Mouse (Mus musculus): ENCODE results near the gene Ptpro. TPM values are rescaled to one million over a fixed set of nuclear protein-coding genes. Genes with fewer than 3 reads are reported as not detected.

Ptpro gene
- total RNA-seq, 2 experiments from 2014 or later = 3.5 to 4.1 TPM

DNA sequence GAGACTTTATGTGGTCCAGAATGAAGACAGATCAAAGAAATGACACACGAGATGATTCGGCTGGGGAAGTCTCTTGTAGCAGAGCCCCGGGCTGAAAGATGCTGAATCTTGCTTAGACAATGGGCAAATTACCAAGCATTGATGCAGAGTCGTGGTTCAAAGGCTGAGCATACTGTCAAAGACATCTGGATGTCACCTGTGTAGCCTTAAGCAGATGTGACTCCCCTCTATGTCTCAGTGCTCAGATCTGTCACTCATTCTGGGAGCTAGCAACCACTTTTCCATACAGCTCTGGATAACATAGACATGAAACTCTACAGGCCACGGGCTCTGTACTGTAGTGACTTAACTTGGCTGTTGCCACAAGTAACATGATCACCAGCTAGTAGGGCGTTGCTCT, 119.3 kb downstream of the Ptpro start:
- no peak for DNase-seq (ENCODE audit: low spot score)
- intact Hi-C loops (cut with DNase I) = no loop called here

DNA sequence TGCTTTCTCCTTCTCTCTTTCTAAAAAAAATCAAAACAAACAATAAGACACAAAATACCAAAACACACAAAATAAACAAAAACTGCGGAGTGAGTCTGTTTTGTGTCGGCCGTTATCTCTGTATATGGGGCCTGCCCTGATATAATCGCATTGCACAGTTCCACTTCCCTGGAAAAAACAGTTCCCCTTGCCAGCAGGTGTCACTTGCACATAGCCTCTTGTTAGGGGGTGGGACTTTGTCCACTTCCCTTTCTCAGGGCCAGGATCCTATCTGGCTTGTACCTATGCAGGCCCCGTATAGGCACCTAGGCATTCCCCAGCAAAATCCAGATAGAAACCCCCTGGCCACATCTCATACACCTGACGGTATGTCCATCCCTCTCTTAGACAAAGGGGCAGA, 121.8 kb downstream of the Ptpro start:
- no peak for DNase-seq (ENCODE audit: low spot score)
- intact Hi-C loops (cut with DNase I) = no loop called here

DNA sequence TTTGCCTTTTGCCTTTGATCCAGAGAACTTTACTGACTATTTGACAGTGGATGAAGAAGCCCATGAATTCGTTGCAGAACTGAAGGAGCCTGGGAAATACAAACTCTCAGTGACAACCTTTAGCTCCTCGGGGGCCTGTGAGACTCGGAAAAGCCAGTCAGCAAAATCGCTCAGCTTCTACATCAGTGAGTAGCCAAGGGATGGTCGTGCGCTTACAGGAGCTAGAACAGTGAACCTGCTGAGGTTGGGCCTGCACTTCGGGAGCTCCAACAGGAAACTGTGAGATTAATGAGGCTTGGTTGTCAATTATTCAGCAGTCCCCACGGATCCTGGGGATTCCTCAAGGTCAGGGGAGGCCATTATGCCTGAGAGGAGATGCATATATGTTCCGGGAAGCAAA, 130.4 kb downstream of the Ptpro start:
- no peak for DNase-seq (ENCODE audit: low spot score)
- intact Hi-C loops (cut with DNase I) = no loop called here

DNA sequence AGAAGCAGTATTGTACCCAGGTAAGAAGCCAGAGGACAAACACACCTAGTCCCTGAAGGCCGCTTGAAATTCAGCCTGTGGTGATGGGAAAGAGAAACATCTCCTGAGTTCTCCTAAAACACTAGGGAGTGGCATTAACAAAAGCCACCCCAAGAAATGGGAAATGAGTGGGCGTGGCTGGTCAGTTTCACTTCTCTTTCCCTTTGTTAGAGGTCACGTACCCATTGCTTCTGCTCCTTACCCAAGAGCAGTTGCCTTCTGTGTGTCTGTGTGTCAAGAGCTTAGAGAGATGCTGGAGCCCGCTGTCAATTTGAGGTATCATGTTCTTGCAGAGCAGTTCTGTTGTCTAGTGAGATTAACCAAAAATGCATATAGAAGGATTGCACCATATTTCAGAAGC, 134.2 kb downstream of the Ptpro start:
- intact Hi-C loops (cut with DNase I) = no loop called here
- DNase-seq (ENCODE audit: low spot score) = no peak

DNA sequence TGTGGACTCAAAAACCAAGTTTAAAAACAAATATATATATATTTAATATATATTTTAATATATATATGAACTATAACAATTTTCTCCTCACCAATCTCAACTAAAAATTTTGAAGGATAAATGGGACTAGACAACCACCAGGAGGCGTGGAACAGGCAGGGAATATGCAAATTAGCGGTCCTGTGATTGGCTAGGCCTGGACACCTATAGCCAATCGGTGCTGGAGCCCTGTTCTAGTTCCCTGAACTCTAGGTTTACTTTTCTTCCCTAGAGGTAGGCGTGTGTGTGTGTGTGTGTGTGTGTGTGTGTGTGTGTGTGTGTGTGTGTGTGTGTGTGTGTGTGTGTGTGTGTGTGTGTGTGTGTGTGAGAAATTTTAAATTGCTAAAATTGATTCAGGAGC, 134.8 kb downstream of the Ptpro start:
- DNase-seq (ENCODE audit: low spot score) = no peak
- intact Hi-C loops (cut with DNase I) = no loop called here

DNA sequence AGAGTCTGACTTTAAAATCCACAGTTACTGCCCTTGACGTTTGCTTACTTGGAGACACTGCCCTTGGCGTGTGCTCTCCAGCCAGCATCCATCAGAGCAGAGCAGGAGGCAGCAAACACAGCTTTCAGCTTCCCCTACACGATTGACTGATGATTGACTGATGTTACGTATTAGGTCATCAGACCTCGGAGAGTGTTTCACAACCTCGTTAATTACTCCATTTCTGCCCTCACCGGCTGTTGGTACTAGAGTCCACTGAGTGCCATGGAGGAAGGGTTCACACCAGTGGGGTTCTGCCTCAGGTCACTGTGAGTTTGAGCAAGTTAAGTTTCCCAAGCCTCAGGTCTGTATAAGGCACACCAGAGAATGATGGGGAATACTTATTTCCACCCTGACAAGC, 143.0 kb downstream of the Ptpro start:
- DNase-seq (ENCODE audit: low spot score) = no peak
- intact Hi-C loops (cut with DNase I) = no loop called here

DNA sequence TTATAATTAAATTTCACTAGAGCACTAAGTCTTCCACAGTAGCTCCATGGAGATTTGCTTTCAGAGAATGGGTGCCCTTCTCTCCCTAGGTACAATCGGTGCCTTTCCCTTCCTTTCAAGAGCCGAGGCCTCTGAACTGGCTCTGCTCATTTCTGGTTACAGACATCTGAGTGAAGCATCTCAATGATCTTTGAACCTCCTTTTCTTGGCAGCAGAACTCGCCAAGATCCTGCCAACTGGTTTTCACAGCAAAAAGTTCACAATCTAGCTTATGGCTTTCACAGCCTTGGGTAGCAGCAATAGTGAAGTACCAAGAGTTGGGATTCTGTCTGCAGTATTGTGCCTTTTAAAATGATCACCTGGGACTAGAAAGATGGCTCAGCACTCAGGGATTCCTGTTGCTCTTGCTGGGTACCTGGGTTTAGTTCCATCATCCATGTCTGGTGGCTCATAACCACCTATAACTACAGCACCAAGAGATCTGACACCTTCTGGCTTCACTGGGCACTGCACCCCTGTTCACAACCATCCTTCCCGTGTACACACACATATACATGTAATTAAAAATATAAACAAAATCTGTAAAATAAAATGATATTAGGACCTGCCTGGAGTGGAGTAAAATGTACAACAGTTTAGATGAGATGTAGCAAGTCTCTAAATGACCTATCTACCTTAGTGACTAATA, 144.1 kb downstream of the Ptpro start:
- no peak for DNase-seq (ENCODE audit: low spot score)
- intact Hi-C loops (cut with DNase I) = no loop called here

DNA sequence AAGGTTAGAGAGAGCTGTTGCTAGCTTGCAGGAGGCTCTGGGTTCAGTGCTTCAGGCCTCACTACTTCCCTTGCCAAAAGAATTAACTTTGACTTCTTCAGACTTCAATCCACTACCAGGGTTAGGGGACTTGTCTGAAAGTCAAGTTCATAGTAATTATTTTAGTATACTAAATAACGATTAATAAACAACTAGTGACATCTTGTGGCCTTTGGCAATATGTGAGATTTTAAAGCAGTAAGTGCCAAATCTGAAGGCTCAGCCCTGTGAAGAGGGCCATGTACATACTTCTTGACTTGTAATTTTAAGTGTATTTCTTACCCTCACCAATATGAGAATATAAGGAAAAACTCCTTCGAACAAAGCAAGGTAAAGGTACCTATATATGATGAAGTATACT, 145.2 kb downstream of the Ptpro start:
- intact Hi-C loops (cut with DNase I) = loop anchor here (1.0 kb wide), 1 partner anchor 191 kb away; no protein-coding TSS in a partner anchor
- no peak for DNase-seq (ENCODE audit: low spot score)

DNA sequence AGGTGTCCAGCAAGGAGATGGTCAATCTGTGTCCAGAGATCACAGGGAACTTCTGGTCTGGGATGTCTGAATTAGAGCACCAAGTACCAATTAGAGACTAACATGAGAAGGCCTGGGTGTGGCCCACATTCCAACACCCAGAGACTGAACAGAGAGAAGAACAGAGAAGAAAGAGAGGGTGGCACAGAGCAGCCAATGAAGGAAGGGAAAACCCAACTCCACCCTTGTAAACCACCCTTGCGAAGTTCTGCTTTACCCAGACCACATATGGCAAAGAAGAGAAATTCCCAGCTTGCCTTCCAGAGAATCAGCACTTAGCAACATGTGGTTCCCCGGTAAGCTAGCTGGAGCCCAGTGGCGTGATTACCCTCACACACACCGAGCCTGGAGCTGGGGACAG, 152.1 kb downstream of the Ptpro start:
- intact Hi-C loops (cut with DNase I) = no loop called here
- DNase-seq (ENCODE audit: low spot score) = no peak

DNA sequence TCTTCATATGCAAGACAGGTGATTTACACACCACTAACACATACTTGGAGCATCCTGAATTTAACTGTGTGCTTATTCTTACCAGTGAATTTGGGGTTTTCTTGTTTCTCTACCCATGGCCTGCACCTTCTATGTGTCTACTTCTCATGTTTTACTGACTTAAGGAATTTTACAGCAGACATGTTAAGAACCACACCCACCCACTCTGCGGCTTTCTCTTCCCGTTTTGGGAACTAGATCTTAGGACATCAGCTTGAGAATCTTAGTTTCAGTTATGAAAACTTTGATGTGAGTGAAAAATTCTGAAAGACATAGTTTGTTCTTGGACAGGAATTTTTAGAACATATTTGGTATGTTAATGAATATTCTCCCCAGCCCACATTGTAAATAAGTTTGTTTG, 153.6 kb downstream of the Ptpro start:
- no peak for DNase-seq (ENCODE audit: low spot score)
- intact Hi-C loops (cut with DNase I) = no loop called here

DNA sequence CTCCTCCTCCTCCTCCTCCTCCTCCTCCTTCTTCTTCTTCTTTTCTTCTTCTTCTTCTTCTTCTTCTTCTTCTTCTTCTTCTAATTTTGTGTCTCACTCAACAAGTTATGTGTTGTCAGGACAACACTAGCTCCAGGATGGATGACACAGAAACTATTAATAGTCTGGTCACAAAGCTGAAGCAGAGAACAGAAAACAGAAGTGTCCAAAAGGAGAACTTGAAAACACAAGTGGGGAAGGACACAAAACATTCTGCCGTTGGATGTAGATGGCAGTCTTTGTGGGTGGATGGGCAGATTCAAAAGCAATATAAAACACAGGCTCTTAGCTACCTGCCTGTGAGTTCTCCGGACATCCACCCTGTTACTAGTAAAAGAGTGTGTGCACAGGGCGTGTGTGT, 158.4 kb downstream of the Ptpro start:
- no peak for DNase-seq (ENCODE audit: low spot score)
- intact Hi-C loops (cut with DNase I) = no loop called here

DNA sequence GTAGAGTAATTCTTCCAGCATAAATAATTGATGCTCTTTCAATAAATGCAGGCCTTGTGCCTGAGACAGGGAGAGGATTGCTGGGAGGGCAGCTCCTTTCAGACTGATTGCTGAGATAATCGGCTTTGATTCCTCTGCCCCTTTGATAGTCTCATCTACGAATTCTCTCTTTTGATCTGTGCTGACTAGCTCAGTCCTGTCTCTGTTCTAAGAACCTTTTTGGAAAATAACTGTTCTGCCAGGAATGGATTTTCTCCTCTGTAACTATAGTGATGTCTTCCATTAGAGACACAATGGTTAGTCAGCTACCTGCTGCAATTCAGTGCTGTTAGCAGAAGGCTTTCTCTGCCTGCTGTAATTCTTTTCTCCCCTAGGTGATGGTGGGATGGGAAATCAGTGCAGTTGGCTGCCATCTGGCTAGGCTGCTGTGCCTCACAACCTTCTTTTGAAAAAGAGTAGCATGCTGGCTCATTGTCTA, 159.8 kb downstream of the Ptpro start:
- DNase-seq (ENCODE audit: low spot score) = no peak
- intact Hi-C loops (cut with DNase I) = no loop called here

DNA sequence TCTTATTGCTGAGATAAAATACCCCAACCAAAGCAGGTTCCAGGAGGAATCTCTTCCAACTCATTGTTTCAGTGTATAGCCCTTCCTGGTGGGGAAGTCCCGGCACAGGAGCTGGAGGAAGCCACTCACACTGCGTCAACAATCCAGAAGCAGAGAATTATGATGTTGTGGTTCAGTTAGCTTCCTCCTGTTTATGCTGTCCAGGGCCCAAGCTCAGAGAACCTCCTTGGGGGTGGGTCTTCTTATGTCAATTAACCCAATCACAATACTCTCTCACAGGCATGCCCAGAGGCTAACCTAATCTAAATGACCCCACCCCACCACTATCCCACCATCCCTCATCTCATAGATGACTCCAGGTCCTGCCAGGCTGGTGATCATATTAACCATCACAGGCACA, 160.9 kb downstream of the Ptpro start:
- intact Hi-C loops (cut with DNase I) = no loop called here
- DNase-seq (ENCODE audit: low spot score) = no peak

DNA sequence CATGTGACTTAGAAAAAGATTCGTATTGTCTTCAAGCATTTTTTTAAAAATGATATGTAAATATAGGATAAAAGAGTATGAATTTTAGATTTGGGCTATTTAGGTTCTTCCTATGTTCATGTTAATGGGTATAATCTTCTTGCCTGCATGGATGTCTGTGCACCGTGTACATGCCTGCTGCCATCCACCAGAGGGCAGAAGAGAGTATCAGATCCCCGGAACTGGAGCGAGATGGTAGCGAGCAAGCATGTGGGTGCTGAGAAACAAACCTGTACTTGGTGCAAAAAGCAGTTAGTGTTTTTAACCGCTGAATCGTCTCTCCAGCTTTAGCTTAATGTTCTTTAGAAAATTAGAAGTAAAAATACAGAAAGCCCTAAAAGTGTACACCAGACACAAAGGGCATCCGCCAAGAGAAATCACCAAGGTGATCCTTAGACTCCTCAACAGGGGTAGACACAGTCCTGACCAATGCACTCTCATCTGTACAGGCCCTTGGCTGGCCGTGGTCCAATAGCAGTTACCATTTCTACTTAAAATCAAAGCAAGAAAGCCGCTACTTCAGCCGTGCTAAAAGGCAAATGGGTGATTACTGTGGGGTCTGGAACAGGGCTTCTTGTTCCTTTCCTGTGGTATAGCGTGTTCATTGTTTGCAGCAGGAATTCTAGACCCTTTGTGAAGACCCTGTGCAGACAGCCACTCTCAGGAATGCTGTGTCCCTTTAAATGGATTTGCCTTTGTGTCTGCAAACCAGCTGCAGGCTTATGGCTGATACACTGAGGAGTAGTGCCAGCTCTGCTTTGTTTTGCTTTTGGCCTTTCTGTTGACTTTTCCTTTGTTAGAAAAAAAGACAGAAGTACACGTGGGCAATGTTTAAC, 162.6 kb downstream of the Ptpro start:
- DNase-seq (ENCODE audit: low spot score) = no peak
- intact Hi-C loops (cut with DNase I) = loop anchor here (2.0 kb wide), 1 partner anchor 310 kb away; no protein-coding TSS in a partner anchor

DNA sequence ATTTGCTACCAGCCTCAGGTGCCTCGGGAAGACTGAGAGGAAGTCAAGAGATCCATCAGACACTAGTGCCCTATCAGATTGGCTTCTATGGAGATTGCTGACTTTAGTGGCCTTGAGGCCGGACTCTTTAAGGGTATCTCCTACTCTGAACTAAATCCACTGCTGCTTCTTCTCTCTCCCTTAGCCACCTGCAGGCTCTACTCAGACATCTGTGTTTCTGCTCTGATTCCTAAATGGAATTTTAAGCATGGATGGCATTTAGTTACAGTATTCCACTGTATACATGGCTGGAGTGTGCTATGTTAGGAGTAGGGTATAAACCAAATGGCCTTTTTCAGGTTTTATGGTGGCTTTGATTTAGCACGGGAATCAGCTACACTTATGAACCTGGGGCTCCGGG, 170.7 kb downstream of the Ptpro start:
- no peak for DNase-seq (ENCODE audit: low spot score)
- intact Hi-C loops (cut with DNase I) = no loop called here

DNA sequence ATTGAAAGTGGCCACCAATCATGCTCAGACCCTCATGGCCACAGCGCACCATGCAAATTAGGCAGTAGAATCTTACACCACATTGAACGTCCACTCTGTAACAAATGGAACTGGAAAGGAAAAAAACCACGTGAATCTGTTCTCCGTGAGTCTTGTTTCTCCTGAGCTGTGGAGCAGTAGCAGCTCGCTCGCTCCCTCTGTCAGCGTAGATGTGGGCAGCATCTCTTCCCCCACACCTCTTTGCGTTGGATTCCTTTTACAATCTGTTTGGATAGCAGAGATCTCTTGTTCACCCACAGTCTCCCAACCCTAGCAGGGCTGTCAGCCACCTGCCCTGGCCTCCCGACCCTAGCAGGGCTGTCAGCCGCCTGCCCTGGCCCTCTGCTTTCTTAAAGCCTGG, 171.7 kb downstream of the Ptpro start:
- intact Hi-C loops (cut with DNase I) = no loop called here

DNA sequence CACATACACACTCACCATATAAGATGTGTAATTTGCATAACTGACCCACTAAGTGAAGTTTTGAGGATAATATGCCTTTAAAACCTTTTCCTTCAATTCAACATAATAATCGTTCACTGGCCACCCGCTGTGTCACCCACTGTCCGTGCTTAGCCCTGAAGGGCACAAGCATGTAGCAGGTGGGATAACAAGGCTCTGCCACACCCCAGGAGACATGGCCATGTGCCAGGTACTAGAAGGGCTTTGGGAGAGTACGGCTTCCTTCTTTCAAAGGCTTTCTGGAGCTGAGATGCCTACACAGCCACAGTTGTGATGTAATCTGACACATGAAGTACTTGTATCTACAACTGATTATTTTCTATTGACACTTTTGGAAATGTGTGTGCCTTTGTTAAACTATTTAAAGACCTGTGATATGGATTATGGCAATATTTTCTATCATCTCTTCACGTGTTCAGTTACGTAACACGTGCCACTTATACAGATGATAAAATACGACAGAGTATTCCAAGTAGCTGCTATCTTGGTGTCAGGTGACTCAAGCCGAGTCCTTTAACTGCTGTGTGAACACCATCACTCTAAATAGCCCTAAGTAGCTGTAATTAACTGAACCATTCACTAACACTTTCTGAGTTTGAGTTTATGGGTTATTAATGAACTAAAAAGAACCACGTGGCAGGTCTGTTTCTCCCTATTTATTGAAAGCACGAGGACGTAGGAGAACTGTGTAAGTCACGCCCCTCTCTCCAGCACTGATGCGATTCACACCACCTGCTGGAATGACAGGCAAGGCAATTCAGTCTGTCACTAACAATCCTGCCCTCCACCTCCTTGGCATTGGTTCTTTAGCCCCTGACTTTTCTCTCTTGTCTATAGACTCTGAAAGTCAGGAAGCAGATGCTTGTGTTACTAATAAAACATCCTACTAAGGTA, 173.6 kb downstream of the Ptpro start:
- no peak for DNase-seq (ENCODE audit: low spot score)
- intact Hi-C loops (cut with DNase I) = no loop called here

More for the DNA sequence above, 171.7 kb downstream of the Ptpro start:
- no peak for DNase-seq (ENCODE audit: low spot score)

DNA sequence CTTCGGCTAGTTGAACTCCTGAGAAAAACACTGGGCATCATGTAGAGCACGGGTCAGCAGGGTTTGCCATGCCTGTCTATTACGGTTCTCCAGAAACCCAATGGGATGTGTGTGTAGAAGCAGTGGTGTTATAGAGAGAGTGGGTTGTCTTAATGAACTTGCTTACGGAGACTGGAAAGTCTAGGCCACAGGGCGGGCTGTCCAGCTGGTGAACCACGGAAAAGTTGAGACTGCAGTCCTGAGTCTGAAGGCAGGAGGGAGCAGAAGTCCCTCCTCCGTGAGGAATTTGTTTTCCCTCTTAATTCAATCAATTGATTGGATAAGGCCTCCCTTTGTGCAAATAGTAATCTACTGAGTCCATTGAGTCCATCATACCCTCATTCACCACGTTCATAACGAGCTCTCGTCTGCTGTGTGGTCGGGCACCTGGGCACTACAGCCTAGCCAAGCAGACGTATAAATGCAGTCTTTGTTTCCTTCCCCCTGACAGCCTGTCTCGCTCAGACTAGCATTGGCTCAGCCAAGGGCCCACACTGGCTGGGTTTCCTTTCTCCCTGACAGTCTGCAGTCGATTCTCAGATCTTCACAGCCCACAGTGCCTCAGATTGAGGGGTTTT, 181.5 kb downstream of the Ptpro start:
- no peak for DNase-seq (ENCODE audit: low spot score)
- intact Hi-C loops (cut with DNase I) = no loop called here

DNA sequence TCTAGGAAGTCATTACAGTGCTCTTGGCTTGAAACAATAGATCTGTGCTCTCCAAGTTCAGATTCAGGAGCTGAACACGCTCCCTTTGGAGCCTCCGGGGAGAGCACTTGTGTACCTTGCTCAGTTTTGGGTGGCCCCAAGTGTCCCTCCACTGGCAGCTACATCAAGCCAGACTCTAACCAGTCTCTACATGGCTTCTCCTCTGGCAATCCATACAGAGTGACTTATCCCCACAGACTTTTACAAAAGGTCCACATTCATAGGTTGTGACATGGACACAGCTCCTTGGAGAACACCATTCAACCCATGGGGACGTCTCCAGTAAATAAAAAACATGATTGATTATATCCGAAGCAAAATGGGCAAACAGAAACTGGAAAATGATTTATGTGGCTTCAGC, 185.4 kb downstream of the Ptpro start:
- no peak for DNase-seq (ENCODE audit: low spot score)
- intact Hi-C loops (cut with DNase I) = no loop called here

Measured in heart, postnatal 25 days (tissue).